Mouse (Mus musculus) liver, embryonic 14.5 days (tissue): ENCODE results near the gene Pim1. TPM values are rescaled to one million over a fixed set of nuclear protein-coding genes. Genes with fewer than 3 reads are reported as not detected.

Experiments
- ATAC-seq: fragments of 200-750 bp; cut with Nextera tagmentation; 2 replicates; pipeline ENCODE4 v1.8.0; 2017; ENCODE audit warnings: moderate number of reproducible peaks, mild to moderate bottlenecking, moderate library complexity; ENCODE audit not compliant: insufficient read depth
- DNase-seq, 3 experiments: peaks; one replicate each; pipeline ENCODE4 v3.0.0-alpha.2; 2012 to 2013; ENCODE audit warnings: low read depth in 3 of 3, low spot score in 3 of 3
- H3K27ac ChIP-seq: fragments of 300-500 bp; sonication (generic); 2 replicates; pipeline ENCODE4 v1.5.1; 2014; ENCODE audit warnings: moderate library complexity, mild to moderate bottlenecking, control low read depth, inconsistent platforms
- H3K27me3 ChIP-seq: fragments of 300-500 bp; sonication (generic); 2 replicates; pipeline ENCODE4 v1.6.1; 2014; ENCODE audit warnings: mild to moderate bottlenecking, low read length, moderate library complexity; ENCODE audit not compliant: control insufficient read depth, insufficient read depth
- H3K36me3 ChIP-seq: fragments of 300-500 bp; sonication (generic); replicated peaks from 2 replicates; pipeline ENCODE4 v1.6.1; 2014; ENCODE audit warnings: low read depth; ENCODE audit not compliant: control insufficient read depth, insufficient read depth
- H3K4me1 ChIP-seq, 2 experiments: fragments of 200-500 bp in 1 of 2; fragments of 300-500 bp in 1 of 2; sonication (generic) in 1 of 2; replicated peaks; 2 replicates each; pipeline ENCODE4 v1.6.1; 2012 to 2014; ENCODE audit warnings: antibody characterized with exemption in 1 of 2, inconsistent platforms in 1 of 2, low read length in 1 of 2; ENCODE audit not compliant: control insufficient read depth in 2 of 2, insufficient read depth in 2 of 2
- H3K4me2 ChIP-seq: fragments of 300-500 bp; sonication (generic); 2 replicates; pipeline ENCODE4 v1.6.1; 2014; ENCODE audit warnings: low read depth, mild to moderate bottlenecking, control low read depth, moderate library complexity
- H3K4me3 ChIP-seq, 2 experiments: fragments of 200-500 bp in 1 of 2; fragments of 300-500 bp in 1 of 2; sonication (generic) in 1 of 2; 2 replicates each; pipeline ENCODE4 v1.5.1; 2012 to 2014; ENCODE audit warnings: low read depth in 2 of 2, low read length in 2 of 2, mild to moderate bottlenecking in 2 of 2, control low read depth in 1 of 2, inconsistent platforms in 1 of 2, moderate library complexity in 1 of 2; ENCODE audit not compliant: insufficient read depth in 1 of 2
- H3K9ac ChIP-seq: fragments of 300-500 bp; sonication (generic); replicated peaks from 2 replicates; pipeline ENCODE4 v1.6.1; 2014; ENCODE audit warnings: mild to moderate bottlenecking, control low read depth, moderate library complexity
- H3K9me3 ChIP-seq: fragments of 300-500 bp; sonication (generic); 2 replicates; pipeline ENCODE4 v1.6.1; 2016; ENCODE audit warnings: low read length, mixed read lengths; ENCODE audit not compliant: control insufficient read depth
- CTCF ChIP-seq: IDR thresholded peaks from 2 replicates; pipeline ENCODE4 v1.5.1; 2016; ENCODE audit warnings: antibody characterized with exemption, low read depth, control low read depth
- EP300 ChIP-seq: IDR thresholded peaks from 2 replicates; pipeline ENCODE4 v1.6.1; 2016; ENCODE audit warnings: antibody characterized with exemption, low read depth
- WGBS: fragments of 180-500 bp; shearing (Covaris S2); extraction: QIAGEN DNeasy Blood & Tissue Kit; methylation state at CpG from one replicate; pipeline ENCODE4 v1.1.7; 2014; ENCODE audit not compliant: insufficient replicate concordance; 5-methylcytosine and 5-hydroxymethylcytosine counted together
- polyA plus RNA-seq, 2 experiments: library from polyadenylated mRNA; depleted of rRNA in 1 of 2; stranded (reverse) in 1 of 2; unstranded in 1 of 2; fragments of >200 nt; fragmentation: Nextera tagmentation in 1 of 2; extraction: Ambion mirVana in 1 of 2; gene quantifications; 2 replicates each; pipeline versions ENCODE4 v1.2.1 to v1.2.3; 2012 to 2014

The Pim1 gene
- polyA plus RNA-seq, 2 experiments, result 61.4 to 69.9 TPM

- H3K4me1 ChIP-seq, result no peaks in the 10 kb centered on the region; a peak in 1 of 4 replicates
- 65% methylated on average over 11 of the region's 11 CpGs for WGBS
Measured at GRCm38 (mm10) chr17:29533866-29534265, 43.3 kb downstream of the Pim1 start.

DNA sequence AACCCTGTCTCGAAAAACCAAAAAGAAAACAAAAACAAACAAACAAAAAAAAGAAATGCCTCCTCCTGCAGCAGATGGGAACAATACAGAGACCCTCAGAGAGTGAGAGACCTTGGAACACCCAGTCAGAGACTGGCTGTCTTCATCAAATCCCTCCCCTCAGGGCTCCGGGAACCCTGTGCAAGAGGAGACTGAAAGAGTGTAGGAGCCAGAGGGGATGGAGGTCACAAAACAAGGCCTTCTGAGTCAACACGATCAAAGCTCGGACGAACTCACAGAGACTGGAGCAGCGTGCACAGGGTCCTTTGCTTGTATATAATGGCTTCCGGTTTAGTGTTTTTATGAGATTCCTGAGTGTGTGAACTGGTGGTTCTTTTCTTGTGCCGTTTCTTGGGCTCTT lies 49.9 kb downstream of the Pim1 start:
- Histone ChIP-seq H3K4me2 (no peak overlapping the region), H3K4me1 (no peaks in the 10 kb centered on the region; a peak in 1 of 4 replicates), H3K9me3 (no peaks in the 10 kb centered on the region), H3K9ac (no peak overlapping the region), H3K36me3 (no peaks in the 10 kb centered on the region), H3K27me3 (no peaks in the 10 kb centered on the region), H3K27ac (no peak overlapping the region), H3K4me3 (no peak overlapping the region)
- no peak for ATAC-seq
- 81% methylated on average over 8 of the region's 8 CpGs for WGBS
- TF ChIP-seq CTCF (no peak), EP300 (no peak)
- DNase-seq, result no peak

More at GRCm38 (mm10) chr17:29533866-29534265, 43.3 kb downstream of the Pim1 start:
- Histone ChIP-seq H3K4me3 (no peak overlapping the region), H3K27me3 (no peaks in the 10 kb centered on the region), H3K9ac (no peak overlapping the region), H3K4me2 (no peak overlapping the region), H3K27ac (no peak overlapping the region), H3K9me3 (no peaks in the 10 kb centered on the region), H3K36me3 (no peaks in the 10 kb centered on the region)
- ATAC-seq (no peak), DNase-seq (no peak)
- TF ChIP-seq EP300 (no peak), CTCF (no peak)

- no peak for DNase-seq
- Histone ChIP-seq H3K36me3 (no peaks in the 10 kb centered on the region), H3K27me3 (no peaks in the 10 kb centered on the region), H3K9me3 (no peaks in the 10 kb centered on the region), H3K4me3 (no peak overlapping the region), H3K4me1 (no peaks in the 10 kb centered on the region; a peak in 1 of 4 replicates), H3K4me2 (no peak overlapping the region), H3K27ac (no peak overlapping the region), H3K9ac (no peak overlapping the region)
- WGBS, result 63% methylated on average over 14 of the region's 14 CpGs
- TF ChIP-seq EP300 (no peak), CTCF (no peak)
- ATAC-seq, result no peak
Measured at GRCm38 (mm10) chr17:29541419-29541818, 50.9 kb downstream of the Pim1 start.

DNA sequence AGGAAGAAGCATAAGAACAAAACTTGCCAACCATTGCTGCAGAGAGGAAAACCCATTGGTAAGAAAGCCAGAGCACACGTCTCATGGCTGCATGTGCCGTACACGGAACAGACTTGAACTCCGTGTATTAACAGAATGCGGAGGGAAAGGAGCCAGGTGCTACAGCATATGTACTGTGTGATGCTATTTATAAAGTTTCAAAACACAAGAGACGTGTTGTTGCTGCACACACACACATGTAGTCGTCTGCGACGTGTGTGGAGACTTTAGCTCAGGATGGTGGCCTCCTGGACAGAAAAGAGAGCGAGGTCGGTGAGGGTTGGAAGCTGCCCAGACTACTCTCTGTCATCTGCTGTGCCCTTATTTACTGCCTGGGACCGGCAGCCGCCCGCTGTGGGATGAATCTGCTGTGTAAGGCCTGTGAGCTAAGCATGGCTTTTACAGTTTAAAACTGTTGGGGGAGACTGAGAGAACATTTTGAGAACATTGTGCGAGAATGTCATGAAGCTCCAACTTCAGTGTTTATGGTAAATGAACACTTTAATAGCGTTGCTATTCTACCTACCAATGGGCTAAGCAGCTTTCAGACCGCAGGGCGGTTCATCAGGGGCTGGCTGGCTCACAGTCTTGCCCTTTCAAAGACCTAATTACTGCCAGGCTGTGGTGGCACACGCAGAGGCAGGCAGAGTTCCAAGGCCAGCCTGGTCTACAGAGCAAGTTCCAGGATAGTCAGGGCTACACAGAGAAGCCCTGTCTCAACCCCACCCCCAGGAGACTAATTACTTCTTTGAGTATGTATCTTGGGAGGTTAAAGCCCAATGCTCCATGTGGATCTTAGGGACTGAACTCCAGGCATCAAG lies 52.5 kb downstream of the Pim1 start:
- DNase-seq (no peak), ATAC-seq (no peak)
- WGBS, result 73% methylated on average over 19 of the region's 19 CpGs
- Histone ChIP-seq H3K9ac (no peak overlapping the region), H3K4me2 (no peak overlapping the region), H3K4me1 (no peaks in the 10 kb centered on the region; a peak in 1 of 4 replicates), H3K36me3 (no peaks in the 10 kb centered on the region), H3K4me3 (no peak overlapping the region), H3K27me3 (no peaks in the 10 kb centered on the region), H3K27ac (no peak overlapping the region), H3K9me3 (no peaks in the 10 kb centered on the region)
- TF ChIP-seq EP300 (no peak), CTCF (no peak)

- no peak overlapping the region for H3K4me2 ChIP-seq
- TF ChIP-seq EP300, result no peak
- TF ChIP-seq CTCF, result peak; percentile 14; the same call in 1 of the 2 replicates
- H3K4me1 ChIP-seq, result no peaks in the 10 kb centered on the region; a peak in 1 of 4 replicates
- 50% methylated on average over 2 of the region's 2 CpGs for WGBS
- ATAC-seq (no peak), DNase-seq (no peak)
- H3K27ac ChIP-seq, result no peak overlapping the region
- no peaks in the 10 kb centered on the region for H3K9me3 ChIP-seq
- H3K36me3 ChIP-seq, result no peaks in the 10 kb centered on the region
- H3K27me3 ChIP-seq, result no peaks in the 10 kb centered on the region
- no peak overlapping the region for H3K9ac ChIP-seq
- no peak overlapping the region for H3K4me3 ChIP-seq
Measured at GRCm38 (mm10) chr17:29544064-29544463, 53.5 kb downstream of the Pim1 start.
